Mouse (Mus musculus) G1E (cell line): Measurements from ENCODE around the gene Cntnap4. TPM values are rescaled to one million over a fixed set of nuclear protein-coding genes. Genes with fewer than 3 reads are reported as not detected.

Source experiments
- ATAC-seq: 2 replicates; pipeline ENCODE4 v1.8.0; 2016; ENCODE audit warnings: mild to moderate bottlenecking; ENCODE audit not compliant: insufficient number of reproducible peaks, poor library complexity, low FRiP score, severe bottlenecking; ENCODE audit errors: extremely low read depth
- DNase-seq: peaks from one replicate; pipeline ENCODE4 v3.0.0; 2012; ENCODE audit warnings: low spot score
- H3K27me3 ChIP-seq: 2 replicates; pipeline ENCODE4 v1.6.1; 2012; ENCODE audit warnings: mild to moderate bottlenecking, low read length, inconsistent platforms; ENCODE audit not compliant: insufficient read depth
- H3K36me3 ChIP-seq: replicated peaks from 2 replicates; pipeline ENCODE3; 2012; ENCODE audit warnings: mild to moderate bottlenecking, inconsistent platforms
- H3K4me1 ChIP-seq: 2 replicates; pipeline ENCODE4 v1.6.1; 2012; ENCODE audit warnings: low read depth, low read length, inconsistent platforms, mixed read lengths; ENCODE audit not compliant: insufficient read depth
- H3K4me3 ChIP-seq: 2 replicates; pipeline ENCODE4 v1.5.1; 2012; ENCODE audit warnings: low read depth, mild to moderate bottlenecking, inconsistent platforms, low read length, moderate library complexity, mixed read lengths
- H3K9me3 ChIP-seq: replicated peaks from 2 replicates; pipeline ENCODE4 v1.6.1; 2012; ENCODE audit warnings: inconsistent platforms
- CTCF ChIP-seq: IDR thresholded peaks from 2 replicates; pipeline ENCODE4 v1.5.1; 2012; ENCODE audit warnings: low read depth, low read length, inconsistent platforms, mixed read lengths
- GATA1 ChIP-seq: IDR thresholded peaks from 2 replicates; pipeline ENCODE4 v1.6.1; 2012; ENCODE audit warnings: borderline replicate concordance, low read length, inconsistent platforms, mixed read lengths
- GATA2 ChIP-seq: IDR thresholded peaks from 2 replicates; pipeline ENCODE4 v1.6.1; 2012; ENCODE audit warnings: low read depth, low read length, inconsistent platforms, borderline replicate concordance
- POLR2AphosphoS5 ChIP-seq: IDR thresholded peaks from 2 replicates; pipeline ENCODE4 v1.6.1; 2012; ENCODE audit warnings: low read depth, low read length, inconsistent platforms; ENCODE audit not compliant: insufficient replicate concordance
- TAL1 ChIP-seq: conservative IDR thresholded peaks from 2 replicates; pipeline ENCODE4 v1.6.1; 2012; ENCODE audit warnings: low read depth, low read length, inconsistent platforms, mixed read lengths
- polyA plus RNA-seq: library from polyadenylated mRNA; stranded (reverse); fragments of >175 nt; gene quantifications from 2 replicates; pipeline ENCODE4 v1.2.3, GENCODE M21; 2012
- total RNA-seq, 2 experiments: library from RNA; stranded (forward) in 1 of 2; stranded (reverse) in 1 of 2; fragments of 200-1000 nt in 1 of 2; fragments of >200 nt in 1 of 2; fragmentation: Nextera tagmentation in 1 of 2; gene quantifications; 2 replicates each; pipeline ENCODE4 v1.2.3; 2014 to 2017

Gene Cntnap4
- total RNA-seq (2014; fragmentation: Nextera tagmentation) (not detected in 2 replicates), total RNA-seq (2017) (0.06 TPM in 1 of 2 replicates, not detected in the other), polyA plus RNA-seq (not detected in 2 replicates)

DNA sequence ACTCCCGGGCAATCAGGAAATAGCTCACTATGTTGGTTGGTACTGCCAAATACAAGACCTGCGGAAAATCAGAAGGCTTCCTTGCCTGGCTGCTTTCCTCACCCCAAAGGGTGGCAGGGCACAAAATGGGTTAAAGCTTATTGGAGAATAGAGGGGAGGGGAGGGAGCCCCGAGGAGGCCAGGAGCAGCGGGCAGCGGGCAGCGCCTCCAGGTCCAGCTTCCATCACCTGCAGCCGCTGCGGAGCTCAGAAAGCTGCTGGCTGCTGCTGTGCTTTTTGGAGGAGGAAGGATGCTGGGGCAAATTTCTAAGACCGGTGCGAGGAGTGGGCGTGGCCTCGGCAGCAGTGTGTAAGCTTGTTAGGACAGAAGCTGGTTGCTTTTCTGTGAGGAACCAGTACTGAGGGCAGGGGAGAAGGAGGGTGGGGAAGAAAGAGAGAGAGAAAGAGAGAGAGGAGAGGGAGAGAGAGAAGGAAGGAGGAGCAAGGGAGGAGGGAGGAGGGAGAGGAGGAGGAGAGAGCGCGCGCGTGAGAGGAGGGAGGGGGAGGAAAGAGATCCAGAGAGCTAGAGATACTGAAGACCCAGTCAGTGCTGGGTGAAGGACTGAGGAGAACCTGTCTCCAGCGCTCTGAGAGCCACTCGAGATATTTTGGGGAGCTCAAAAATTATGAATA, at the start of gene Cntnap4:
Gene Cntnap4, plus strand, starts transcription at position 573 of the 671 bp plus-strand sequence.
- TF ChIP-seq GATA1 (no peak), GATA2 (no peak), CTCF (no peak), POLR2AphosphoS5 (no peak), TAL1 (no peak)
- no peak within 1 kb of the TSS for H3K4me3 ChIP-seq
- H3K9me3 ChIP-seq = peaks cover 37% of the 10 kb centered on the region
- DNase-seq = no peak
- H3K4me1 ChIP-seq = no peaks in the 10 kb centered on the region
- H3K27me3 ChIP-seq = no peaks in the 10 kb centered on the region
- ATAC-seq = no peak
- H3K36me3 ChIP-seq = no peaks in the 10 kb centered on the region

DNA sequence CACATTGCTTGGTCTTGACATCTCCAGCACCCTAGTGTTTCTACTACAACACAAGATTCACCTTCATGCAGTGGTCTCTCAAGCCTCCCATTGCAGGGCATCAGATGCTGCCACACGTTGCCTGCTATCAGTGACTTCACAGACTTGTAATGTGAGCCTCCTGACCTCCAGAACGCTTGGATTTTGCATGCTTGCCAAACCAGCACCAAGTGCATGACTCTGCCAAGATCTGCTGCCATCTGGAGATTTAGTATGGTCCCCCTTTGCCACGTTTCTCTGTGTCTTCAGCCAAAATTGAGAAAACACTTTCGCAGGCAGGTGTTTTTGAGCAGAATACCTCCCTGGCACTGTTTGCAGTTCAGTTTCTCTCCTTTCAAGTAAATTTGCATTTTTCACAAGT, 12.5 kb upstream of the Cntnap4 start:
- Histone ChIP-seq H3K27me3 (no peaks in the 10 kb centered on the region), H3K36me3 (no peaks in the 10 kb centered on the region), H3K9me3 (peaks cover 39% of the 10 kb centered on the region), H3K4me1 (no peaks in the 10 kb centered on the region), H3K4me3 (no peak overlapping the region)
- ATAC-seq (no peak), DNase-seq (no peak)
- no peak for TF ChIP-seq GATA1
- no peak for TF ChIP-seq CTCF
- no peak for TF ChIP-seq GATA2
- TF ChIP-seq TAL1 = no peak
- TF ChIP-seq POLR2AphosphoS5 = no peak

DNA sequence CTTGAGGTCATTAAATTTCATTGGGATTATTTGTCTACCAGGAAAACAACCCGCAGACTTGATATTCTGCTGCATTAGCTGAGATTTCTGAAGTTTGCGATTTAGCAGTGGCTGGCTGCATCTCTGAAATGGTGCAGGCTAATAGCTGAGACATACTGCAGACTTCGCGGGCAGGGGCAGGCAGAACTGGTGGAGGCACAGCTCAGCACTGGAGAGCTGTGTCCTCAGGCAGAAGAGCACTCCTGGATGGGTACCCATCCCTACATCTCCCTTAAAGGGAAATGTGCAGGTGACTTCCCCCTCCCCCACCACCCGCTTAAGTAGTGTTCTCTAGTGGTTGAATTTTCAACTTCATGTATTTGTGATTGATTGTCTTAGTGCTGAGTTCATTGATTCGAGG, 698 bp downstream of the Cntnap4 start:
- H3K9me3 ChIP-seq = peaks cover 31% of the 10 kb centered on the region
- no peaks in the 10 kb centered on the region for H3K27me3 ChIP-seq
- no peak overlapping the region for H3K4me3 ChIP-seq
- ATAC-seq (no peak), DNase-seq (no peak)
- no peaks in the 10 kb centered on the region for H3K36me3 ChIP-seq
- H3K4me1 ChIP-seq = no peaks in the 10 kb centered on the region
- TF ChIP-seq GATA2 (no peak), TAL1 (no peak), GATA1 (no peak), CTCF (no peak), POLR2AphosphoS5 (no peak)

DNA sequence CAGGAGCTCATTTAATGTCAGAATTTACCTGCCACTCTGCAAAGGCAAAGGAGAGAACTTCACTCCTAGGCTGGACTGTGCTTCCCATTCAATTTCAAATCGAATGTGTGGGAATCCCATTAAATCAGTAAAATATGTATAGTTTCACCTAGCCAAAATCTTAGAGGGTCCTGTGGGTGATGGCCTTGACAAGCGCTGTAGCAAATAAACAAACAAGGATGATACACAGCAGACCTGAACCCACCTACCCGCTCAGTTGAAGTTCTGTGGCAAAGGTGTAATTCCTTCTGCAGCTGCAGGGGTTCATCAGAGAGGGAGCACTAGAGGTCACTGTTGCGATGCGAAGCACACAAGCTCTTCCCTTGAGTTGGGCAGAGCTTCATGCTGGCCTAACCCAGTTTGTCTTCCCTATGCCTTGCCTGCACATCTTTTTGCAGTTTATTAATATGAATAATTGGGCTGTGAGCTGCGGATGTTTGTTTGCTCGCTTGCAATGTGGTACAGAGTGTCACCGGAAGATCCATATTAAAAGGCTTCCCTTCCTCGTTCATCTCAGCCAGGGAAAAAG, 1.6 kb downstream of the Cntnap4 start:
- DNase-seq (no peak), ATAC-seq (no peak)
- peaks cover 27% of the 10 kb centered on the region for H3K9me3 ChIP-seq
- no peaks in the 10 kb centered on the region for H3K4me1 ChIP-seq
- no peak overlapping the region for H3K4me3 ChIP-seq
- no peaks in the 10 kb centered on the region for H3K36me3 ChIP-seq
- TF ChIP-seq TAL1 (no peak), POLR2AphosphoS5 (no peak), GATA1 (no peak), CTCF (no peak), GATA2 (no peak)
- H3K27me3 ChIP-seq = no peaks in the 10 kb centered on the region

DNA sequence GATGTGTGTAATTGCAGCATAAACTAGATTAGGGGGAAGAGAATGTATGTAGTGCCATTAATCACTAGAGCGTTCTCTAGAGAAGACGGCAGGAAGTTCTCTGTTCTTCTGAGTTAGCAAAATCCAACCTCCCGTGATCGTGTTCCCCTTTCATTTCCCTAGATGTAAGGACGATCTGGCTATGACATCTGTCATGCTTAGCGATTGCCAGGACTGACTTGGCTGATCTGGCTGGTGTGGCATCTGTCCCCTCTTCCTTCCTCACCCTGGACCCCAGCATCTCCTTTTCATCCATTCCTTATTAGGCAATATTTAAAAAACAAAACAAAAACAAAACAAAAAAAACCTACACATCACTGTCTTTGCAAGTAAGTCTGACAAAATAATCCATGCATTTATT, 11.6 kb downstream of the Cntnap4 start:
- ATAC-seq = no peak
- DNase-seq = no peak
- TF ChIP-seq GATA1 (no peak), CTCF (no peak), POLR2AphosphoS5 (no peak), GATA2 (no peak), TAL1 (no peak)
- Histone ChIP-seq H3K9me3 (peaks cover 40% of the 10 kb centered on the region), H3K27me3 (no peaks in the 10 kb centered on the region), H3K4me1 (no peaks in the 10 kb centered on the region), H3K36me3 (no peaks in the 10 kb centered on the region), H3K4me3 (no peak overlapping the region)

DNA sequence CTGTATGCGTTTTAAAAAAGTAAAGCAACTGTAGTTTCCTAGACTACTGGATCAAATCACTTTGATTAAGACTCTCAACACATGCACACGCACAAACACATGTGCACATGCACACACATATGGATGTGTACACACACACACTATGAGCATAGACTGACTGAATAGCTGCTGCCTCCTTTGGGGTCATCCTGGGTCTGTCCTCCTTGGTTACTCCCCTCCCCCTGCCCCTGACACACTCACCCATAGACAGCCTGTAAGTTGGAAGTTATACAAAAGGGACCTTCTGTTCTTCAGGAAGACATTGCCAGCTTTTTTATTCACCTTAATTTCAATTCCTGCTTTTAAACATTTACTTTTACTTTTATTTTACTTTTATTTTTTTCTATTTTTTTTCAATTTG, 13.6 kb downstream of the Cntnap4 start:
- Histone ChIP-seq H3K27me3 (no peaks in the 10 kb centered on the region), H3K9me3 (peaks cover 49% of the 10 kb centered on the region), H3K36me3 (no peaks in the 10 kb centered on the region), H3K4me1 (no peaks in the 10 kb centered on the region), H3K4me3 (no peak overlapping the region)
- TF ChIP-seq POLR2AphosphoS5 (no peak), CTCF (no peak), GATA2 (no peak), TAL1 (no peak), GATA1 (no peak)
- no peak for ATAC-seq
- DNase-seq = no peak
